ENCODE assay signal across 12 mouse cellular contexts in the genomic region with DNA sequence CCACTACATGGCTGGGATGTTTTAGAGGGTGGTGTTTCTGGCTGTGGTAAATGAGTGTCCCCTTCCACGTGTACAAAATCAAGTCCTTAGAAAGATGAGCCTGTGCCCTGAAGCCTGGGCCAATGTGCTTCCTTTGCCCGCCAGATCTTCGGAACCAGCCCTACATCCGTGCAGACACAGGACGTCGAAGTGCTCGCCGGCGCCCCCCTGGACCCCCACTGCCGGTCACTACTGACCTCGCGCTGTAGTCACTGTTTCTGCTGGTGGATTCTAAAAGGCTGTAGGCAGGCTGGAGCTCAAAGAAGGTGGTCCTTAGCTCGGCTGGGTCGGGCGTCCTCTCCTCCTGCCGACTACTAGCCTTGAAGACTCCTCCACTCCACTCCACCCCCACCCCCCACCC. TPM values are rescaled to one million over a fixed set of nuclear protein-coding genes. Genes with fewer than 3 reads are reported as not detected.
DNase-seq lines count a peak whose midpoint lies in the region; ATAC-seq lines count a peak whose summit lies in the region.
"Had no signal": no experiment of that assay in that cellular context is flagged by ENCODE, and none has a peak within 500 bp of the region (broad histone marks: within the 10 kb centered on the region; RNA-seq: fewer than 3 reads in every experiment).

No protein-coding gene starts in this region.

- peak overlapping the region; percentile 55; the same call in 1 of the 2 replicates for H3K4me3 ChIP-seq in heart, embryonic 13.5 days
- 0 out of 2 replicates have a peak overlapping the region, but pooled peaks have one; percentile 34 for H3K4me3 ChIP-seq in limb, embryonic 11.5 days (ENCODE audit: low read depth, low read length)
- H3K4me3 ChIP-seq: liver, embryonic 15.5 days had no signal

- H3K4me1 ChIP-seq in heart, embryonic 13.5 days: peaks cover 29% of the 10 kb centered on the region
- peaks cover 3% of the 10 kb centered on the region; the same call in 1 of the 2 replicates for H3K4me1 ChIP-seq in limb, embryonic 11.5 days (ENCODE audit: control insufficient read depth, insufficient read depth, low read length)
- H3K4me1 ChIP-seq: liver, embryonic 15.5 days had no signal

- H3K27me3 ChIP-seq in heart, embryonic 13.5 days (replicated peaks): peaks cover 87% of the 10 kb centered on the region
- peaks cover 83% of the 10 kb centered on the region for H3K27me3 ChIP-seq in limb, embryonic 11.5 days (ENCODE audit: control insufficient read depth, insufficient read depth, low read length)

- no peak for ATAC-seq in heart, embryonic 13.5 days (ENCODE audit: extremely low read depth, insufficient number of reproducible peaks, low FRiP score, low TSS enrichment)
- ATAC-seq in limb, embryonic 11.5 days (ENCODE audit: insufficient number of reproducible peaks, low FRiP score, low TSS enrichment, low read depth): no peak

- no peak overlapping the region for H3K9ac ChIP-seq in heart, embryonic 13.5 days
- H3K9ac ChIP-seq in limb, embryonic 11.5 days (ENCODE audit: low read length): no peak overlapping the region
- H3K9ac ChIP-seq: liver, embryonic 15.5 days had no signal

- peak overlapping the region; percentile 77 for H3K4me2 ChIP-seq in heart, embryonic 13.5 days
- peak overlapping the region; percentile 72; the same call in 1 of the 2 replicates for H3K4me2 ChIP-seq in limb, embryonic 11.5 days (ENCODE audit: low read depth, severe bottlenecking)

- intact Hi-C loops in heart, postnatal 25 days (cut with DNase I): no loop called here

- no peaks in the 10 kb centered on the region for H3K9me3 ChIP-seq in heart, embryonic 13.5 days
- no peaks in the 10 kb centered on the region for H3K9me3 ChIP-seq in limb, embryonic 11.5 days (ENCODE audit: control insufficient read depth, low read length)
- H3K9me3 ChIP-seq: liver, embryonic 15.5 days had no signal

- H3K36me3 ChIP-seq in heart, embryonic 13.5 days: no peaks in the 10 kb centered on the region
- no peaks in the 10 kb centered on the region for H3K36me3 ChIP-seq in limb, embryonic 11.5 days (ENCODE audit: control insufficient read depth, insufficient read depth, low read length)
- H3K36me3 ChIP-seq: liver, embryonic 15.5 days had no signal

- no peak overlapping the region for H3K27ac ChIP-seq in heart, embryonic 13.5 days (replicated peaks)
- no peak overlapping the region for H3K27ac ChIP-seq in limb, embryonic 11.5 days (replicated peaks; ENCODE audit: low read depth, low read length)
- H3K27ac ChIP-seq: liver, embryonic 15.5 days had no signal

- DNase-seq in heart, postnatal 25 days (ENCODE audit: low spot score): no peak
- DNase-seq in thymus, postnatal 4 days: peak; percentile 24
- no peak for DNase-seq in thymus, postnatal 25 days
- DNase-seq in limb, embryonic 11.5 days (ENCODE audit: low spot score): no peak
- no peak for DNase-seq in MN1 (ENCODE audit: low spot score)
- no peak for DNase-seq in embryo, embryonic 10 days (ENCODE audit: low spot score)
- DNase-seq in urinary bladder, postnatal 14 days (ENCODE audit: low spot score): no peak

- 8% methylated on average over 16 of the region's 16 CpGs for WGBS in heart, embryonic 13.5 days
- WGBS in limb, embryonic 11.5 days: 3% methylated on average over 16 of the region's 16 CpGs

RNA-seq across cellular contexts. Expression of a gene that starts 10.0 kb away (rescaled TPM):
- not detected in 2 replicates for polyA plus RNA-seq in heart, embryonic 13.5 days (2015; fragmentation: Nextera tagmentation; extraction: Ambion mirVana)
- not detected for total RNA-seq in heart, postnatal 25 days (2021)
- 0.23 and 0.48 TPM in 2 replicates for polyA plus RNA-seq in limb, embryonic 11.5 days (2014; fragmentation: Nextera tagmentation; extraction: Ambion mirVana)
- total RNA-seq: common myeloid progenitor, adult 5-6 weeks had no signal
- polyA plus RNA-seq: heart, postnatal 0 days had no signal

RNA-seq across cellular contexts. Expression of a gene that starts 19.9 kb away (rescaled TPM):
- not detected in 2 replicates for polyA plus RNA-seq in heart, embryonic 13.5 days (2015; fragmentation: Nextera tagmentation; extraction: Ambion mirVana)
- not detected for total RNA-seq in heart, postnatal 25 days (2021)
- not detected in 2 replicates for polyA plus RNA-seq in limb, embryonic 11.5 days (2014; fragmentation: Nextera tagmentation; extraction: Ambion mirVana)
- total RNA-seq: adrenal gland, adult 18-20 months had no signal
- polyA plus RNA-seq: heart, postnatal 0 days; liver, embryonic 15.5 days had no signal

RNA-seq across cellular contexts. Expression of a gene that starts 27.4 kb away (rescaled TPM):
- 2.0 and 2.6 TPM in 2 replicates for polyA plus RNA-seq in heart, embryonic 13.5 days (2015; fragmentation: Nextera tagmentation; extraction: Ambion mirVana)
- 10 to 100 TPM; 15.1 to 18.2 TPM for total RNA-seq in heart, postnatal 25 days (2021)
- polyA plus RNA-seq in limb, embryonic 11.5 days (2014; fragmentation: Nextera tagmentation; extraction: Ambion mirVana): 0.20 and 0.69 TPM in 2 replicates
